Mouse (Mus musculus): ENCODE data around the gene Lamc2.

- TF ChIP-seq GATA1 (IDR thresholded peaks at IDR 0.05; ENCODE audit: borderline replicate concordance, low read length) (no peak), FLI1 (IDR thresholded peaks at IDR 0.05; ENCODE audit: low read length) (no peak)
These were observed 90.2 kb downstream of the Lamc2 start for GRCm38 (mm10) chr1:153095826-153096727.

Data from megakaryocyte, embryonic 14.5 days (primary cell).